Mouse (Mus musculus) adrenal gland (tissue): ENCODE results near the gene Nr1h4.

Source experiments
- intact Hi-C: fragments of 180-260 bp; cut with DNase I; formaldehyde crosslinking; loops from one replicate; pipeline ENCODE4 v1.15.1; 2025

Gene Nr1h4

DNA sequence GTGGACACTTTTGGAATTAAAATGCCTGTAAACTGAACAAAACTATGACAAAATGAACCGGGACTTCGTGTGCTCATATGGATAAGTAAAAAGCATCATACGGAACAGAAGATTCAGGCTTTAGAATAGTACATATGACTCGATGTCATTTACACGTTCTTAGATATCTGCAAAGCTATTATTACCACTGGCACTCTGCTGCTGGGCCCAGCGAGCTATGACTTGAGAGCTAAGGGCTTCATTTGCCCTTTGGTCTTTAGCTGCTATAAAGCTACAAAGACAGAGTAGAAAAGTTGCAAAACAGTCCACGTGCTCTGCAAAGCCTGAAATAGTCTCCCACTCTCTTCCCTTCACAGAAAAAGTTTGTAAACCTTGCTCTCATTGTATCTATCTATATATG lies 10.9 kb downstream of the Nr1h4 start:
- intact Hi-C loops, result no loop called here

DNA sequence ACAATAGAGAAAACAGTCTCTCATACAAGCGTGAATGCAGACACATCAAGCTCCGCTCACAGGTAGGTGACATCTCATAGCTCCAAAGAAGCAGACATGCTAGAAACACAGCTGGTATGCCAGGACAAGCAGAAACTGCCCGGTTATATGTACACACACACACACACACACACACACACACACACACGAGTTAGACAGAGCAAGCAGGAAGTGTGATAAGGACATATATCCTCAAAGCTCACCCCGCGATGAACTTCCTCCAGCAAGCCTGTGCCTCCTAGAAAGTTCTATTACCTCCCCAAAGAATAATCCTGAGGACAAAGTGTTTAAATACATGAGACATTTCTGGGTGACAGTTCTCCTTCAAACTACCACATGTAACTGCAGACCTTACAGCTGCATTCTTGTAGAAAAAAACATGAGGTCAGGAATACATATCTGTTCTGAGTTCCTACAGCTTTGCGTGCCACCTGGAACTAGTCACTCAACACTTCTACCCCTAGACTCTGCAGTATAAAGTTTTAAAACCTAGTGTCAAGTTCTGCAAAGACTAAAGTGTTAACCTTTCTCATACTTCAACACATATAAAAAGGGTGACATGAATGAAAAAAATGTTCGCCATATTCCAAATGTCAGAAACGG lies 11.5 kb downstream of the Nr1h4 start:
- intact Hi-C loops, result no loop called here

DNA sequence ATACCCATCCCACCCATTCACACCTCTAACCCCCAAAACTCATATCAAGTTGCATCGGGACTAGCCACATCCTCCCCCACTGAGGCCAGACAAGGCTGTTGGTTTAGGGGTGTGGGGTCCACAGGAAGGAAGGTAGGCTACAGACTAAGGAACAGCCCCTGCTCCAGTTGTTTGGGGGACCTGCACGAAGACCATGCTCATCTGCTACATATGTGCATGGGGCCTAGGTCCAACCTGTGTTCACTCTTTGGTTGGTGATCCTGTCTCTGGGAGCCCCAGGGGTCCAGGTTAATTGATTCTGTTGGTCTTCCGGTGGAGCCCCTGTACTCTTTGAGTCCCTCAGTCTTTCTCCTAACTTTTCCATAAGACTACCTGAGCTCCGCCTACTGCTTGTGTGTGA lies 13.0 kb downstream of the Nr1h4 start:
- intact Hi-C loops, result no loop called here

DNA sequence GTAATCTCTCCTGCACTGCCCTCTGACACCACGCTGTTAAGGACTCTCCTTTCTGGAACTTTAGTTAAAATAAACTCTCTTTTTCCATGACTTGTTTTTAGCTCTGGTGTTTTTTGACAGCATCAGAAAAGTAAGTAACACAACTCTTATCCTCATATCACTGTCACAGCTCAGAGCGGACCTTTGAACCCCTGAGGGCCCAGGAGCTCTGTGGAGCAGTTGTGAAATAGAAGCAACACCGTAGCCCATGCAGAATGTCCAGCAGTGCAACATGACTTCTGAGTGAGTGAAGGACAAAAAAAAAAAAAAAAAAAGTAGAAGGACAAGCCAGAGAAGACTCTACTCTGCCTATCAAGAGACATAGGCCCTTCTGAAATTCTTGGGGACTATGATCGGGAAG lies 14.2 kb downstream of the Nr1h4 start:
- intact Hi-C loops, result no loop called here

DNA sequence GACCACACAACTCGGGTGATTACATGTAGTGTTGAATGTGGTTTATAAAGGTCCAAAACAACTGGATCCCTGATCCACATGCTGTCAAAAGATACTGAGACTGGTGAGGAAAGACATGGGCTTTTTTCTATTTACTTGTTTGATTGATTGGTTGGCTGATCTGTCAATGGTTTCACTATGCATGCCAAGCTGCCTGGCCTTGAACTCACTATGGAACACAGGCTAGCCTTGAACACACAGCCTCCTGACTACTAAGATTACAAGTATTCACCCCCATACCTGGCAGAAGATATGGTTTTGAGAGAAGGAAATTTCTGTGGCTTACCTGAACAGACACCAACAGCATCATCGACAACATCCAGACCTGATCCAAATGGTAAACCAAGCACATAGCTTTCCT lies 15.0 kb downstream of the Nr1h4 start:
- intact Hi-C loops, result no loop called here

DNA sequence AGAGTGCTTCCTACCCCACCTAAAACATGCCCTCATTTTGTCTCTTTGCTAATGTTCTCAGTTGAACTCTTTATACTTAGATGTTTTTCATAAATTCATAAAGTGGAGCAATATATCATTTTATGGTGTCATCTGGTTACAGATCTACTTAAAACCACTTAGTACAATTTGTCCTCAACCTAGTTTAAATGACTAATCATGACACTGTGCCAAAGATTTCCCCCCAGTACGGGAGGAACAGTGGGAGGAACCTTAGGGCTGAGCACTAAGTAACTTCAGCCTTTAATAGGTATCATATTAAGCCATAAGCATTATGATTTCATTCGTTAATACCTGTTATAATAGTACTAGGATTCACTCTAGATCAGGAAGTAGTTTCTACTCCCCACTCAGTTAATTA lies 17.6 kb downstream of the Nr1h4 start:
- intact Hi-C loops, result no loop called here

DNA sequence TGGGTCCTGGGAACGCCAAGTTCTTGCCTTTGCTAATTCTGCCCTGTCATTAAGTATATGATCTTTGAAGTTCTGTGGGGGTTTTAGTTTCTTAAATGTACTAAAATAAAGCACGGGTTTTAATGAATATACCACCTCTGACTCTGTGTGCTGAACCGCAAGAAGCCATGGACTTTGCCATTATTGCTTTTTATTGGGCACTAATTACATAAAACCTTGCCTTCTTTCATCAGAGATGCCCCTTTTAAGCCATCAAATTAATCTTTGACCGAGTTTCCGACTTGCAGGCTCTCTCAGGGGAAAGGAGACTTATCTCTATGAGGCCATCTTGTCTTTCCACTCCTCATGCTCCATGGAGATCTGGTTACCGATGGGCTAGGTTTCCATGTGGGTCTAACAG lies 20.8 kb downstream of the Nr1h4 start:
- intact Hi-C loops, result no loop called here

DNA sequence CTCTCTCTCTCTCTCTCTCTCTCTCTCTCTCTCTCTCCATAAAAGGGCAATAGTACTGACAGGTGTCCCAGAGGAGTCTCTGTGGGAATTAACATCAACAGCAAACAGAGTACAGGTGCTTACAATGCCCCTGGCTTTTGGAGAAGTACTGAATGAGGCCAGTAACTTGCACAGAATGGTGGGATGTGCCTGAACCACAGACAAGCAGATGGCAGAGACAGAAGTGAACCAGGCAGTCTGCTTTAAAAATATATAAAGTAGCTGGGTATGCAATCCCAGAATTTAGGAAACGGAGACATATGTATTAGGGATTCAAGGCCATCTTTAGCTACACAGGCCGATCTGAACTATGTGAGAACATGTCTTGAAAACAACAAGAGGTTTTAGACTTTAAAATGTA lies 22.8 kb downstream of the Nr1h4 start:
- intact Hi-C loops, result no loop called here

DNA sequence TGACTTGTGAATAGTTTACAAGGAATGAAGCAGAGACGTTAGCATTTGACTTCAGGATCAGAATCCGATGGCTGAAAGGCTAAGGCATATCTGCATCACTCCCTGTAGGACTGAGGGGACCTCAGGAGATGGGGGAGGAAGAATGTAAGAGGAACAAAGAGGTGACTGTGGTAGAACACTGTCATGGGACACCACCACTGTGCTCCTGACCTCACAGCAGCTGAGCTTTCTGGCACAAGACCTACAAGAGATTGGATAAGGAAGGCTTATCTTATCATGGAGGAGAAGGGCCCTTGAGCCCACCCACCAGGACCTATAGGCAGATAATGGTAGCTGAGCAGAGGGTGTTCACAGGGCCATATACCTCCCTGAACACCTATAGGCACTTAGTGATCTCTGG lies 24.8 kb downstream of the Nr1h4 start:
- intact Hi-C loops, result no loop called here

DNA sequence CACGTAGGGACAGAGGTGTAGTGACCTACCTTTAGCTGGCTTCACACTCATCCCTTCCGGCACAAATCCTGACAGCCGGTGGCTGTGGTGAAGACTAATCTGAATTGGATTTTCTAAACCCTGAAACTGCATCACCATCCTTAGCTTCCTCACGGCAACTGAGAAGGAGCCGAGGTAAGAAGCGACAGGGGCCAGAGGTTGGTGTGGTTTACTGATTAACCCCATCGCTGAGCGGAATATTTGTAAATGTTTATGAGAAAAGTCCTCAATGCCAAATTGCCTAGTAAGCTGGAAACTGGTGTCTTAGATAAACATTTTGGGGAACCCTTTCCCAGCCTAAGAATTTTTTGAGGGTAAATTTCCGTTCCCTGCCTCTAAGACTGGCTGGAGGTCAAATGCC lies 26.9 kb downstream of the Nr1h4 start:
- intact Hi-C loops, result no loop called here

DNA sequence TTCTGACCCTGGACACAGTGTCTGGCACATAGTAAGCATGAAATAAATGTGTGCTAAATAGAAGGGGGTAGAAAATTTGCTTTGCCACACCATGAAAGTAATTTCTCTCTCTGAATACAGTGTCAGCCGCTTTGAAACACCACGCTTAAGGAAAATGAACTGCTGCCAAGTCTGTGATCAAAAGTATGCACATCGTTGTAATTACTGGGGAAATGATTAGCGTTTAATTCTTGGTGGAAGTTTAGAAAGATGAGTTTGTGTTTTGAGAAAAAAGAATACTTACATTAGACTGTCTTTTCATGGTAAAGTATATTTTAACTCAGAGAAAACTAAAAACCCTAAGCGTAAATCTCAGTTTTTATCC lies 27.8 kb downstream of the Nr1h4 start:
- intact Hi-C loops, result no loop called here

DNA sequence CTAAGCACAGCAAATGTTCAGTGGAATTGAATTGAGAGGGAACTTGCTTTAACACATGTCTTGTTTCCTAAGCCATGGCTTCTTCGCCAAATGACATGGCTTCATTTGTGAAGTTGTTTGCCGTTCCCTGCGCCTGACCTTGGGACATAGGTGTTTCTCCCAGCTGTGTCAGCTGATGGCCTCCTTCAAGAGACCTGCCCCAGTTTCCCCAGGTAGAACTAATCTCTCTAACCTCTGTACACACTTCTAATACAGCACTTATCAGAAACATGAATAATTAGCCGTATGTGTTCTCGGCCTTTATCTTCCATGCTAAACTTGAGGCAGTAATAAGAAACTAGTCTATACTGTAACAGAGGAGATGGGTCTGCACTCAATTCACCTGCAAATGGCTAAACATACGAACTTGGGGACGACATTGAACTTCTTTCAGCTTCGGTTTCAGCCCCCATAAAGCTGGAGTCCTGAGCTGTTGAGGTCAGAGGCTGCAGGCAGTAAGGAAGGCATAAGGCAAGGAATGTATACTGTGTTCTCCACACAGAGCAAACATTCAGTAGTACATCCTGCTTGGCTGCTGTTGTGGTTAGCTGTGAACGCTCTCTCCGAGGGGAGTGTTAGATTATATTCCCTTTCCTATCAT lies 28.3 kb downstream of the Nr1h4 start:
- intact Hi-C loops, result no loop called here

DNA sequence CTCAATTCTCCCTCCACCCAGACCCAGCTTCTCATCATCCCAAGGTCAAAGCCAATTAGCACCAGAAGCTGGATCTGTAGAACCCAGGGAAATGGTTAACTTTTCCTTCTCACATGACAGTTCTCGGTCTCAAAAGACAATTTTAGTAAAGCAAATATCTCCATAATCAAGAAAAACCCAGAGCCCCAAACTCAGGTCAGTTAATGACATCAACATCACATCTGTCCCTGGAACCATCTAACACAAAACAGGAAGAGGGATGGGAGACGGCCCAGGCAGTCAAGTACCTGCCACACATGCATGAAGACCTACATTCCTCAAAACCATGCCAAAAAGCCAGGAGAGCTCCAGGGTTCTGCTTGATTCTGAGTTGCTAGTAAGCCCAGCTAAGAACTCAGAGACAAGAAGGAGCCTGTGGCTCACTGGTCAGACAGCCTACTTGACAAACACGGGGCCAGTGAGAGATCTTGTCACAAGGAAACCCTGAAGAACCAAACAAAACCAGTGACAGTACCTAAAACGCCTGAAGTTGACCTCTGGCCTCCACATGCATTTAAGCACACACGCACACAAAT lies 30.3 kb downstream of the Nr1h4 start:
- intact Hi-C loops, result no loop called here

DNA sequence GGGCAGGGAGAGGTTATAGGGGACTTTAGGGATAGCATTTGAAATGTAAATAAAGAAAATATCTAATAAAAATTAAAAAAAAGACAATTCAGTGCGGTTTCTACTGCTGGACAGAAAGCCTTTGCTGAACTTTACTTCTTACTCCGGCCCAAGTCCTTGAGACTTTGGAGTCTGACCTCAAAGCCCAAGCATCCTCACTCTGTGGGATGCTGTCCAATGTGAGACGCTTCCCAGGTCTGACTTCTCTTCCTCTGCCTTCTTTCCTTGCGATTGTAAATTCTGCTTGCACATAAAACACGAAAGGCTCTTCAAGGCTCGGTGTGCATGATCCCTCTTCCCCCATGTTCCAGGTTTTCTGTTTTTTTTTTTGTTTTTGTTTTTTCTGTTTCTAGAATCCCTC lies 31.5 kb downstream of the Nr1h4 start:
- intact Hi-C loops, result no loop called here

DNA sequence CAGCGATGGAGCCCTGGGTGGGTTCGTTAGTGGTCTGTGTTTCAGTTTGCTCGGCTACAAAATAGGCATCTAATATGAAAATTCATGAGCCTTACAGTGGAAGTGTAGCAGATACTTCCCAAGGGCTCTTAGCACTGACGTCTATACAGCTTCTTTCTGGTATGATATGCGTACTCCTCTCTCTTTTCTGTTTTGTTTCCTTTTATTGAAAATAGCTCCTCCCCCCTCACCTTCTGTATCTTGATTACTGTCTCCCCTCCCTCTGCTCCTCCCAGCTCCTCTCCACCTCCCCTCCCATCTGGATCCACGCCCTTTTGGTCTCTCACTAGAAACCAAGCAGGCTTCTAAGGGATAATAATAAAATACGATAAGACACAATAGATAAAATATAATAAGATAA lies 37.8 kb downstream of the Nr1h4 start:
- intact Hi-C loops, result no loop called here

DNA sequence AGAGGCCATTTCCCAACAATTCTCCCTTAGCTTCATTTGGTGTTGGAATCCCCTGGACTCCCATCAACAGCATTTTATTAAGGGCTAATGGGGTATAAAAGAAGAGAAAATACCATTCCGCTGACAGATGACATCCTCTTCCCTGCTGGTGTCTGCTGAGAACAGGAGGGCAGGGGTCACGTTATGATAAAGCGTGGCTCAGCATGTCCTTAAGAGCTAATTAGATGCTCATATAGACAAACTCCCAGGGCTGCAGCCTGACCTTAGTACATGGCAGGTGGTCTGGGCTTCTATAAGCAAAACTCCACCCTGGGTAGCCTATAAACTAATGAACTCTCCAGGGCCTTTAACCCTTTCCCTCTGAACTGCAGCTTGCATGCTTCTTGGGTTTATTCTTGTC lies 42.1 kb downstream of the Nr1h4 start:
- intact Hi-C loops, result no loop called here

DNA sequence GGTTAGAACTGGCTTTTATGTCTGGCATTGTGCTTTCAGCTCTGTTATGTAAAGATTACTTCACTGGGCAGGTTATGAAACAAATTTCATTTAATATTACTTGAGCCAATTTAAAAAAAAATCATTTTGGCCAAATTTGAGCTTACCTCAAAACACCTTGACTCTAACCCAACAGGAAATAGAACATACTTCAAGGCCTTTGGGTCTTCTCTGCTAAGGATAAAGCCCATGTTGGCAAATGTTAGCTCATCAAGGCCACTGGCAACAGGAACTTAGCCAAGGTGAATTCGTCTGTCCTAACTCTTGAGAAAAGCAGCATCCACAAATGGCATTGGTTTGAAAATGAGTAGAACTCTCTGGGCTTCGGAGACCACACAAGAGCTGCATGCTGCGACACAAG lies 43.1 kb downstream of the Nr1h4 start:
- intact Hi-C loops, result no loop called here

DNA sequence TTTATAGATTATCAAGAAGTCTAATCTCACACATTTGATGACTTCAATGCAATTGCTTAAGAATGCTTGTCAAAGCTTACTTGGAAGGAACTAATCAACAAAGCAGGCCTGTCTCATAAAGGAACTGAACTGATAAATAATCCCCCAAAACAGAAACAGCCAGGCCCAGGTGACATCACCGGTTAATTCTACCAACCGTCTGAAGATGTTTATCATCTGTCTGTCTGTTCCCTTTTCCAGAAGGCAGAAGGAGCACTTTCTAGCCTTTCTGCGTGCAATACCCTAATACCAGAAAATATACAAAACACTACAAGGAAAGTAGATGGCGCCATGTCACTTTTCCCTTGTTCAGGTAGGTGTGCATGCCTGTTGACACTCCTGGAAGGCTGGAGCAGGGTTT lies 43.9 kb downstream of the Nr1h4 start:
- intact Hi-C loops, result no loop called here

DNA sequence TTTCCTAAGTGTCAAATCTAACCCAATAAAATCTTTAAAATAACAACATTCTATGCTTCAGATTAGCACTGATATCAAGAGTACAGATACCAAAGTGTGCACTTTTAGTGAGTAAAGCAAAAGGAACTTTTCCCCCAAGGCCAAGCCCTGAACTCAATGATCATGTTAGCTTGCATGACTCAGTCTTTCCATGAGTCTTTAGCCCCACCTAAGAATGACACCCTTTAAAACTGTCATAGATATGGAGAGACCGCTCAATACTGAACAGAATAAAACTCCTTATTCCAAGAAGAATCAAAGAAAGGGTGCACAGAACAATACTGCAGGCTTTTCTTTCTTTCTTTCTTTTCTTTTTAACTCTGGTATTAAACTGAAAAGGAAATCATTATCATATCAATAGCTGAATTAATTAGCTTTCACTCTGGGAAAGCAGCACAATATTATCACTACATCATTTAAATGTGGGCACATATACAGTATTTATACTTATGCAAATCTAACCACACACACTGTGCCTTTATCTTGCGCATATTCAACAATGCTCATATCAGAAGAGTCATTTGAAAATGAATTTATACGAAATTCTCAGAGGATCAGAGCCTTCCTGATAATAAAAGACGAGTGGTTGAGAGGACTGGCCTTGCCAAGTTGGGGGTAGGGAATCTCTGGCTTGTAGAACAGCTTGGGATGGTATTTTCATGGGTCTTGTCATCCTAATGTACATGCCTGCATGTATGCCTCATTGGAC lies 46.2 kb downstream of the Nr1h4 start:
- intact Hi-C loops, result no loop called here

DNA sequence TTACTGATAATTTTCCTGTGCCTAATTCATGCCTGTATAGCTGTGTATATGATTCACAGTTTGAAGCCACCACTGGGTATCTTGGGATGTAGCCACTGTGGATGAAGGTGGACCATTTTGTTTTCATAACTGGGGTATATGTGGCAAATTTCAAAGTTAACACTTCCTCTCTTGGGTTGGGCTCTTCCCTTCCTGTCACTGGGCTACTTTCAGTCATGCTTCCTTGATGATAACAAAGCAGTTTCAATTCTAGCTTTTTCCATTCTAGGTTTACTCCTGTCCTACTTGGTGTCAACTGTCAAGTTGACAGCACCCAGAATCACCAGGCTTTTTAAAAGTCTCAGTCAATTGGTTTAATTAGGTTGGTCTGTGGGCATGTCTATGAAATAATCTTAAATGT lies 48.5 kb downstream of the Nr1h4 start:
- intact Hi-C loops, result no loop called here

DNA sequence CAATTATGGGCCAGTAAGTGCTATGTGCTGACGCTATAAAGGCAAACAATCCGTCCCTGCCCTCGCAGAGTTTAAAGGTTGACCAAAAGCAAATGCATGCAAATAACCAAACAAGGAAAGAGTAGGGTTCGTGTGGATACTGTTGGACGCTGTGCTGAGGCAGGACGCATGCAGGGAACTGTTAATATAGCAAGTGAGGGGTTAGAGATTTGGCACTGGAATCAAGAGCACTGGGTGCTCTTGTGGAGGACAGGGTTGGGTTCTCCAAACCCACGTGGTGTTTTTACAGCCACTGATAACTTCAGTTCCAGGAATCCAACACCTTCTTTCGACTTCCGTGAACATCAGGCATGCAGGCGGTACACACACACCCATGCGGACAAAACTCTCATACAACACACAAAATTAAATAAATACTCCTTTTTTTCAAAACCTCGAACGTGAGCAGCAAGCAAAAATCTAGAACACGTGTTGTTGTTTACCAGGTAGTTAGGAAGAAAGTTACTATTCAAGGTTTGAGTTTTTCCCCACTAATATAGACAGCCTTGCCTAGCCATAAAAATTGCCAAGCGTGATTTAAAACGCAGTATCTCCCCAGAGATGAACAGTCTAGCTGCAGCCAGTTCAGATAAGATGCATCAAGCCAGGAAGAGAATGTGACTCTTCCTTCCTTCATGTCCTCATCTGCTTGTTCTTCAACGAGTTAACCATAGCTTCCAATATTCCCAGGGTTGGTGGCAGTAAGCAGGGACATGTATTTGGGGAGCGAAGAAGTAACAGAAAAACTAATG lies 49.4 kb downstream of the Nr1h4 start:
- intact Hi-C loops, result no loop called here

DNA sequence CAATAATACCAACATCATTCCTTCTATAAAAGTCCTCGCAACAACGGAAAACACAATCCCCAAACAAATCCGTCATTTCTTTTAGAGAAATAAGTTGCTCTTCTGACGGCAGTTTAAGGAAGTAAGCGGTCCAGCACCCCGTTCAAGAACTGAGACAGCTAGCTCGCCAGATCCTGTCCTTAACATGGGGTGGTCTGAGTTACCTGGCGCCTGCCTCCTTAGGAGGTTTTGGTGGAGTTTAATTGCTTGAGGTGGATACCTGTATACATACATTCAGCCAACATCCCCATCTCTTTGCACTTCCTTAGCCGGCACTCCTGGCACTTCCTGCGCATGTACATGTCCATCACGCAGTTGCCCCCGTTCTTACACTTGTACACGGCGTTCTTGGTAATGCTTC lies 50.3 kb downstream of the Nr1h4 start:
- intact Hi-C loops, result no loop called here
